Comparison of ENCODE assay signal across 12 mouse cellular contexts in the genomic region with DNA sequence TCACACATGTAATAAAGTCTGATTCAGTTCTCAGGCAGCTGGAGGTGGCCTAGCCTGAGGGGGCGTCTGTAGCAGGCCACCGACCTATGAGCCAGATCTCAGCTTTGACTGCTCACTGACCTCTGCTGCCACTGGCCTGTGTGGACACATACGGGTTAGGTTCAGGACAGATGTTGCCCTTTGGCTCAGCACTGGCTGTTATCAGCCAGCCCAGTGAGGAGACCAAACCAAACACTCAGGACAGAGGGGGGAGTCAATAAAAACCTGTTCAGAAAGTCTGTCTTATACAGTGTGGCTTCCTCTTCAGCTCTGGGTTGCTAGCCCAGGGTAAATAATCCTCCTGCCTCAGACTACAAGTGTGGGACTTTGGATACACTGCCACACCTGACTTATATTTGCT. TPM values are rescaled to one million over a fixed set of nuclear protein-coding genes. Genes with fewer than 3 reads are reported as not detected.
DNase-seq lines count a peak whose midpoint lies in the region; ATAC-seq lines count a peak whose summit lies in the region.
"Had no signal": no experiment of that assay in that cellular context is flagged by ENCODE, and none has a peak within 500 bp of the region (broad histone marks: within the 10 kb centered on the region; RNA-seq: fewer than 3 reads in every experiment).

No protein-coding gene starts in this region.

- no peaks in the 10 kb centered on the region for H3K27me3 ChIP-seq in intestine, embryonic 15.5 days (replicated peaks)
- H3K27me3 ChIP-seq: embryonic facial prominence, embryonic 13.5 days had no signal

- no peaks in the 10 kb centered on the region for H3K79me2 ChIP-seq in macrophage (ENCODE audit: inconsistent target)

- peak; percentile 31 for DNase-seq in kidney, adult 11 months
- DNase-seq in kidney, postnatal 10 days: no peak
- DNase-seq in R1 (ENCODE audit: low read depth, low spot score) (peak; percentile 51), MN1 (ENCODE audit: low spot score) (no peak)
- DNase-seq in cerebellum, adult 11 months: no peak
- DNase-seq in thymus, postnatal 14 days: no peak
- DNase-seq: left cerebral cortex, postnatal 4 days; thymus, postnatal 25 days had no signal

- 9% methylated on average over 3 of the region's 3 CpGs for WGBS in intestine, embryonic 15.5 days
- 81% methylated on average over 3 of the region's 3 CpGs for WGBS in macrophage (ENCODE audit: missing documents)

- no peaks in the 10 kb centered on the region for H3K36me3 ChIP-seq in intestine, embryonic 15.5 days
- H3K36me3 ChIP-seq in macrophage (ENCODE audit: inconsistent target): no peaks in the 10 kb centered on the region
- H3K36me3 ChIP-seq: embryonic facial prominence, embryonic 13.5 days had no signal

- H3K9me3 ChIP-seq in intestine, embryonic 15.5 days: no peaks in the 10 kb centered on the region
- H3K9me3 ChIP-seq: embryonic facial prominence, embryonic 13.5 days had no signal

- no peak overlapping the region for H3K4me3 ChIP-seq in intestine, embryonic 15.5 days (replicated peaks)
- H3K4me3 ChIP-seq in macrophage (ENCODE audit: inconsistent target): no peak overlapping the region
- H3K4me3 ChIP-seq: embryonic facial prominence, embryonic 13.5 days had no signal

- ATAC-seq in intestine, embryonic 15.5 days: peak; percentile 57

- H3K4me1 ChIP-seq in intestine, embryonic 15.5 days (replicated peaks): peaks cover 23% of the 10 kb centered on the region

- no peak overlapping the region for H3K4me2 ChIP-seq in intestine, embryonic 15.5 days (replicated peaks)
- H3K4me2 ChIP-seq: embryonic facial prominence, embryonic 13.5 days had no signal

- H3K27ac ChIP-seq in intestine, embryonic 15.5 days: peak overlapping the region; percentile 77
- H3K27ac ChIP-seq in macrophage: peak overlapping the region; percentile 88
- H3K27ac ChIP-seq: embryonic facial prominence, embryonic 13.5 days had no signal

- no peak overlapping the region for H3K9ac ChIP-seq in intestine, embryonic 15.5 days
- H3K9ac ChIP-seq: embryonic facial prominence, embryonic 13.5 days had no signal

RNA-seq across cellular contexts. Expression of a gene that starts 10.9 kb away (rescaled TPM):
- polyA plus RNA-seq in intestine, embryonic 15.5 days (2015; fragmentation: Nextera tagmentation; extraction: Ambion mirVana): 9.0 and 9.6 TPM in 2 replicates
- total RNA-seq in macrophage (2018; cell fraction: chromatin; rRNA removed): 10 to 100 TPM; 25.2 to 50.1 (median 38.2) TPM
- total RNA-seq in macrophage (2018; cell fraction: cytosol; rRNA removed): 10 to 100 TPM; 28.8 to 47.4 (median 37.9) TPM
- 10 to 100 TPM; 29.8 to 76.0 (median 40.8) TPM for total RNA-seq in macrophage (2018; cell fraction: nucleus; rRNA removed)
- polyA plus RNA-seq in macrophage (2018): 19.8 to 22.7 TPM (median 22.6 TPM) in 3 replicates

RNA-seq across cellular contexts. Expression of a gene that starts 28.1 kb away (rescaled TPM):
- 0.59 and 0.68 TPM in 2 replicates for polyA plus RNA-seq in intestine, embryonic 15.5 days (2015; fragmentation: Nextera tagmentation; extraction: Ambion mirVana)
- not detected for total RNA-seq in macrophage (2018; cell fraction: chromatin; rRNA removed)
- not detected for total RNA-seq in macrophage (2018; cell fraction: cytosol; rRNA removed)
- total RNA-seq in macrophage (2018; cell fraction: nucleus; rRNA removed): not detected
- not detected in 3 replicates for polyA plus RNA-seq in macrophage (2018)
- total RNA-seq: hematopoietic stem cell, adult 5-6 weeks had no signal

RNA-seq across cellular contexts. Expression of a gene that starts 44.5 kb away (rescaled TPM):
- polyA plus RNA-seq in intestine, embryonic 15.5 days (2015; fragmentation: Nextera tagmentation; extraction: Ambion mirVana): 58.2 and 62.7 TPM in 2 replicates
- 10 to 100 TPM in 21 of 26 experiments, 1 to 10 TPM in 5; 4.7 to 41.4 (median 27.0) TPM for total RNA-seq in macrophage (2018; cell fraction: chromatin; rRNA removed)
- 10 to 100 TPM in 25 of 26 experiments, 1 to 10 TPM in 1; 9.7 to 17.1 (median 12.3) TPM for total RNA-seq in macrophage (2018; cell fraction: cytosol; rRNA removed)
- total RNA-seq in macrophage (2018; cell fraction: nucleus; rRNA removed): 10 to 100 TPM in 17 of 26 experiments, 1 to 10 TPM in 9; 4.8 to 29.8 (median 16.8) TPM
- 10.7 to 28.2 TPM (median 18.0 TPM) in 3 replicates for polyA plus RNA-seq in macrophage (2018)

RNA-seq across cellular contexts. Expression of a gene that starts 50.1 kb away (rescaled TPM):
- polyA plus RNA-seq in intestine, embryonic 15.5 days (2015; fragmentation: Nextera tagmentation; extraction: Ambion mirVana): 0.54 and 1.2 TPM in 2 replicates
- 1 to 10 TPM in 1 of 26 experiments, under 1 TPM in 5, not detected in 20; 0.35 to 3.0 (median 0.71) TPM for total RNA-seq in macrophage (2018; cell fraction: chromatin; rRNA removed)
- total RNA-seq in macrophage (2018; cell fraction: cytosol; rRNA removed): under 1 TPM in 1 of 26 experiments, not detected in 25; 0.10 TPM
- 1 to 10 TPM in 1 of 26 experiments, under 1 TPM in 7, not detected in 18; 0.26 to 1.1 (median 0.40) TPM for total RNA-seq in macrophage (2018; cell fraction: nucleus; rRNA removed)
- polyA plus RNA-seq in macrophage (2018): 0.07 TPM in 1 of 3 replicates, not detected in the others
- total RNA-seq: hematopoietic stem cell, adult 5-6 weeks had no signal
- polyA plus RNA-seq: embryonic facial prominence, embryonic 13.5 days had no signal

Comparison
In these comparisons a context has a peak if more than half of its experiments do, and no peak if none do; other contexts are left out.
1. DNase-seq: peak in kidney, adult 11 months (single experiment) and R1 (single experiment); none in kidney, postnatal 10 days (single experiment), cerebellum, adult 11 months (single experiment), MN1 (single experiment) and thymus, postnatal 14 days (single experiment).